Mouse (Mus musculus) forebrain, embryonic 13.5 days (tissue): Measurements from ENCODE around the gene Cyb5d2. TPM values are rescaled to one million over a fixed set of nuclear protein-coding genes. Genes with fewer than 3 reads are reported as not detected.

ENCODE experiments used
- ATAC-seq: fragments of 200-750 bp; cut with Nextera tagmentation; 2 replicates; pipeline ENCODE4 v1.8.0; 2017
- H3K27ac ChIP-seq: fragments of 300-500 bp; sonication (generic); 2 replicates; pipeline ENCODE4 v1.5.1; 2015; ENCODE audit warnings: inconsistent platforms, mild to moderate bottlenecking, moderate library complexity
- H3K27me3 ChIP-seq: fragments of 300-500 bp; sonication (generic); 2 replicates; pipeline ENCODE4 v1.6.1; 2015; ENCODE audit warnings: mild to moderate bottlenecking, inconsistent platforms
- H3K36me3 ChIP-seq: fragments of 300-500 bp; sonication (generic); 2 replicates; pipeline ENCODE4 v1.6.1; 2015; ENCODE audit warnings: mild to moderate bottlenecking, inconsistent platforms; ENCODE audit not compliant: poor library complexity, severe bottlenecking
- H3K4me1 ChIP-seq: fragments of 300-500 bp; sonication (generic); 2 replicates; pipeline ENCODE4 v1.6.1; 2015; ENCODE audit warnings: inconsistent platforms
- H3K4me2 ChIP-seq: fragments of 300-500 bp; sonication (generic); 2 replicates; pipeline ENCODE4 v1.6.1; 2015; ENCODE audit warnings: inconsistent platforms, mild to moderate bottlenecking, moderate library complexity
- H3K4me3 ChIP-seq: fragments of 300-500 bp; sonication (generic); 2 replicates; pipeline ENCODE4 v1.5.1; 2015; ENCODE audit warnings: mild to moderate bottlenecking, inconsistent platforms
- H3K9ac ChIP-seq: fragments of 300-500 bp; sonication (generic); 2 replicates; pipeline ENCODE4 v1.6.1; 2015; ENCODE audit warnings: mild to moderate bottlenecking, inconsistent platforms
- H3K9me3 ChIP-seq: fragments of 300-500 bp; sonication (generic); replicated peaks from 2 replicates; pipeline ENCODE4 v1.6.1; 2016; ENCODE audit warnings: inconsistent platforms
- WGBS: fragments of 180-500 bp; shearing (Covaris S2); methylation state at CpG from one replicate; pipeline ENCODE4 v1.1.7; 2015; 5-methylcytosine and 5-hydroxymethylcytosine counted together
- polyA plus RNA-seq: library from polyadenylated mRNA; unstranded; fragments of >200 nt; fragmentation: Nextera tagmentation; extraction: Ambion mirVana; gene quantifications from 2 replicates; pipeline ENCODE4 v1.2.1, GENCODE M21; 2015

The Cyb5d2 gene
- polyA plus RNA-seq, 1 experiment from 2014 or later = 5.9 TPM

- H3K27me3 ChIP-seq = no peaks in the 10 kb centered on the region
- H3K9ac ChIP-seq = no peak overlapping the region
- H3K9me3 ChIP-seq = no peaks in the 10 kb centered on the region
- no peak for ATAC-seq
- no peak overlapping the region for H3K4me3 ChIP-seq
- H3K4me1 ChIP-seq = no peaks in the 10 kb centered on the region
- no peak overlapping the region for H3K4me2 ChIP-seq
- no peak overlapping the region; the same call in 1 of the 2 replicates for H3K27ac ChIP-seq
- peaks cover 63% of the 10 kb centered on the region for H3K36me3 ChIP-seq
- 84% methylated on average over 4 of the region's 4 CpGs for WGBS
These were observed 61.0 kb downstream of the Cyb5d2 start for GRCm38 (mm10) chr11:72734840-72735518.

GRCm38 (mm10) chr11:72733736-72734135, 62.2 kb downstream of the Cyb5d2 start:
- H3K27ac ChIP-seq = no peak overlapping the region
- WGBS = 90% methylated on average over 3 of the region's 3 CpGs
- no peak overlapping the region for H3K9ac ChIP-seq
- H3K27me3 ChIP-seq = no peaks in the 10 kb centered on the region
- no peak for ATAC-seq
- H3K36me3 ChIP-seq = peaks cover 68% of the 10 kb centered on the region
- no peaks in the 10 kb centered on the region for H3K4me1 ChIP-seq
- no peak overlapping the region for H3K4me2 ChIP-seq
- H3K4me3 ChIP-seq = no peak overlapping the region
- H3K9me3 ChIP-seq = no peaks in the 10 kb centered on the region

Other genes starting within 250 kb of the Cyb5d2 start
- gene Spns3, start 245.6 kb downstream of the Cyb5d2 start, polyA plus RNA-seq = 0.14 TPM in 1 of 2 replicates, not detected in the other
- gene Ube2g1, start 188.9 kb downstream of the Cyb5d2 start, polyA plus RNA-seq = 100 and 104 TPM in 2 replicates
- 21.3 and 25.5 TPM in 2 replicates for gene Ankfy1, start 106.1 kb downstream of the Cyb5d2 start, polyA plus RNA-seq
- 10.8 and 12.0 TPM in 2 replicates for gene Zzef1, start 84 bp upstream of the Cyb5d2 start, polyA plus RNA-seq
- gene Atp2a3, start 165.0 kb upstream of the Cyb5d2 start, polyA plus RNA-seq = 0.40 and 0.47 TPM in 2 replicates
- 0.25 and 0.46 TPM in 2 replicates for gene P2rx1, start 203.0 kb upstream of the Cyb5d2 start, polyA plus RNA-seq
- gene Camkk1, start 222.9 kb upstream of the Cyb5d2 start, polyA plus RNA-seq = 10.3 and 11.8 TPM in 2 replicates